Mouse (Mus musculus) liver, postnatal 0 days (tissue): ENCODE data around the gene Cfhr2. TPM values are rescaled to one million over a fixed set of nuclear protein-coding genes. Genes with fewer than 3 reads are reported as not detected.
"Not testable (repeated sequence)": the region's sequence is repeated elsewhere in the genome, so short reads cannot be mapped to it uniquely, and the experiment has no call there.

Experiments used
- ATAC-seq: fragments of 200-750 bp; cut with Nextera tagmentation; 2 replicates; pipeline ENCODE4 v1.8.0; 2017; ENCODE audit warnings: mild to moderate bottlenecking, moderate library complexity
- DNase-seq: peaks from one replicate; pipeline ENCODE4 v3.0.0-alpha.2; 2016
- H3K27ac ChIP-seq: fragments of 300-500 bp; sonication (generic); 2 replicates; pipeline ENCODE4 v1.5.1; 2014; ENCODE audit warnings: antibody characterized with exemption, moderate library complexity, mild to moderate bottlenecking, low read depth
- H3K27me3 ChIP-seq: fragments of 300-500 bp; sonication (generic); 2 replicates; pipeline ENCODE4 v1.6.1; 2014; ENCODE audit warnings: low read length, control low read depth, mixed read lengths; ENCODE audit not compliant: insufficient read depth
- H3K36me3 ChIP-seq: fragments of 300-500 bp; sonication (generic); replicated peaks from 2 replicates; pipeline ENCODE4 v1.6.1; 2014; ENCODE audit warnings: mild to moderate bottlenecking, control low read depth, low read length, moderate library complexity, mixed read lengths; ENCODE audit not compliant: insufficient read depth
- H3K4me1 ChIP-seq: fragments of 300-500 bp; sonication (generic); 2 replicates; pipeline ENCODE4 v1.6.1; 2014; ENCODE audit warnings: antibody characterized with exemption, mild to moderate bottlenecking, control low read depth; ENCODE audit not compliant: insufficient read depth
- H3K4me2 ChIP-seq: fragments of 300-500 bp; sonication (generic); 2 replicates; pipeline ENCODE4 v1.6.1; 2014; ENCODE audit warnings: low read depth, mild to moderate bottlenecking, low read length, moderate library complexity, mixed read lengths
- H3K4me3 ChIP-seq: fragments of 300-500 bp; sonication (generic); 2 replicates; pipeline ENCODE4 v1.5.1; 2014; ENCODE audit warnings: low read depth, low read length
- H3K9ac ChIP-seq: fragments of 300-500 bp; sonication (generic); replicated peaks from 2 replicates; pipeline ENCODE4 v1.6.1; 2014; ENCODE audit warnings: mild to moderate bottlenecking, moderate library complexity
- H3K9me3 ChIP-seq: fragments of 300-500 bp; sonication (generic); 2 replicates; pipeline ENCODE4 v1.6.1; 2016; ENCODE audit warnings: mild to moderate bottlenecking, control low read depth, low read length, mixed read lengths
- CTCF ChIP-seq: sonication (generic); IDR thresholded peaks from 2 replicates; pipeline ENCODE4 v1.5.1; 2016; ENCODE audit warnings: antibody characterized with exemption, low read depth
- EP300 ChIP-seq: IDR thresholded peaks from 2 replicates; pipeline ENCODE4 v1.6.1; 2016; ENCODE audit warnings: antibody characterized with exemption, low read depth, mild to moderate bottlenecking
- WGBS: fragments of 180-500 bp; shearing (Covaris S2); extraction: QIAGEN DNeasy Blood & Tissue Kit; methylation state at CpG from one replicate; pipeline ENCODE4 v1.1.7; 2014; ENCODE audit not compliant: insufficient replicate concordance; 5-methylcytosine and 5-hydroxymethylcytosine counted together
- polyA plus RNA-seq: library from polyadenylated mRNA; unstranded; fragments of >200 nt; fragmentation: Nextera tagmentation; extraction: Ambion mirVana; gene quantifications from 2 replicates; pipeline ENCODE4 v1.2.1, GENCODE M21; 2015

Cfhr2 gene
- 258 and 291 TPM in 2 replicates for polyA plus RNA-seq

GRCm38 (mm10) chr1:139858548-139858947, at the start of gene Cfhr2:
Gene Cfhr2 (minus strand): TSS chr1:139858702.
- Histone ChIP-seq H3K27ac (peak within 1 kb of the TSS; percentile 67), H3K4me3 (peak within 1 kb of the TSS; percentile 38), H3K9me3 (no peaks in the 10 kb centered on the region), H3K4me1 (no peaks in the 10 kb centered on the region), H3K27me3 (no peaks in the 10 kb centered on the region), H3K36me3 (no peaks in the 10 kb centered on the region), H3K9ac (no peak within 1 kb of the TSS), H3K4me2 (peak within 1 kb of the TSS; percentile 22; the same call in 1 of the 2 replicates)
- ATAC-seq (peak; percentile 84), DNase-seq (no peak)
- TF ChIP-seq CTCF = no peak
- TF ChIP-seq EP300 = peak; percentile 43; the same call in 1 of the 2 replicates
- 46% methylated on average over 1 of the region's 1 CpGs for WGBS

- DNase-seq (no peak), ATAC-seq (no peak)
- Histone ChIP-seq H3K9ac (no peak overlapping the region), H3K4me3 (no peak overlapping the region), H3K9me3 (no peaks in the 10 kb centered on the region), H3K4me2 (no peak overlapping the region), H3K27me3 (no peaks in the 10 kb centered on the region), H3K36me3 (no peaks in the 10 kb centered on the region), H3K27ac (no peak overlapping the region), H3K4me1 (no peaks in the 10 kb centered on the region)
- no peak for TF ChIP-seq CTCF
- no peak for TF ChIP-seq EP300
Measured at GRCm38 (mm10) chr1:139863751-139864150, 5.2 kb upstream of the Cfhr2 start.

- H3K4me3 ChIP-seq = no peak overlapping the region
- H3K4me2 ChIP-seq = no peak overlapping the region
- H3K27ac ChIP-seq = no peak overlapping the region
- H3K27me3 ChIP-seq = no peaks in the 10 kb centered on the region
- TF ChIP-seq EP300 (no peak), CTCF (no peak)
- no peaks in the 10 kb centered on the region for H3K4me1 ChIP-seq
- no peak overlapping the region for H3K9ac ChIP-seq
- H3K9me3 ChIP-seq = no peaks in the 10 kb centered on the region
- ATAC-seq = peak; percentile 75
- no peak for DNase-seq
- no peaks in the 10 kb centered on the region for H3K36me3 ChIP-seq
Measured at GRCm38 (mm10) chr1:139860176-139860575, 1.7 kb upstream of the Cfhr2 start.

GRCm38 (mm10) chr1:139839699-139840098, 18.8 kb downstream of the Cfhr2 start:
- Histone ChIP-seq H3K36me3 (no peaks in the 10 kb centered on the region; the same call in 1 of the 2 replicates), H3K27me3 (no peaks in the 10 kb centered on the region), H3K27ac (no peak overlapping the region), H3K9me3 (0 out of 2 replicates have a peak, but pooled peaks cover 3% of the 10 kb centered on the region), H3K4me1 (no peaks in the 10 kb centered on the region), H3K9ac (no peak overlapping the region), H3K4me3 (no peak overlapping the region), H3K4me2 (no peak overlapping the region)
- WGBS = 62% methylated on average over 7 of the region's 7 CpGs
- no peak for TF ChIP-seq EP300
- no peak for TF ChIP-seq CTCF
- ATAC-seq (no peak), DNase-seq (no peak)

- H3K9ac ChIP-seq = no peak overlapping the region
- H3K27ac ChIP-seq = no peak overlapping the region
- 0 out of 2 replicates have a peak, but pooled peaks cover 3% of the 10 kb centered on the region for H3K9me3 ChIP-seq
- H3K27me3 ChIP-seq = no peaks in the 10 kb centered on the region
- TF ChIP-seq EP300 (no peak), CTCF (no peak)
- ATAC-seq (no peak), DNase-seq (no peak)
- no peaks in the 10 kb centered on the region; the same call in 1 of the 2 replicates for H3K36me3 ChIP-seq
- H3K4me3 ChIP-seq = no peak overlapping the region
- WGBS = 85% methylated on average over 2 of the region's 2 CpGs
- no peak overlapping the region for H3K4me2 ChIP-seq
- H3K4me1 ChIP-seq = no peaks in the 10 kb centered on the region
Measured at GRCm38 (mm10) chr1:139839290-139839689, 19.2 kb downstream of the Cfhr2 start.

GRCm38 (mm10) chr1:139808594-139808993, 49.9 kb downstream of the Cfhr2 start:
- no peaks in the 10 kb centered on the region for H3K36me3 ChIP-seq
- no peaks in the 10 kb centered on the region for H3K9me3 ChIP-seq
- H3K4me2 ChIP-seq = no peak overlapping the region
- no peaks in the 10 kb centered on the region for H3K4me1 ChIP-seq
- no peak for DNase-seq
- no peaks in the 10 kb centered on the region for H3K27me3 ChIP-seq
- H3K9ac ChIP-seq = no peak overlapping the region
- H3K4me3 ChIP-seq = no peak overlapping the region
- ATAC-seq = peak; percentile 54
- TF ChIP-seq CTCF (no peak), EP300 (no peak)
- no peak overlapping the region for H3K27ac ChIP-seq

- DNase-seq (no peak), ATAC-seq (0 out of 2 replicates have a peak, but pooled peaks have one; percentile 33)
- Histone ChIP-seq H3K4me1 (no peaks in the 10 kb centered on the region), H3K9me3 (no peaks in the 10 kb centered on the region), H3K27ac (no peak within 1 kb of the TSS), H3K4me2 (no peak within 1 kb of the TSS), H3K36me3 (no peaks in the 10 kb centered on the region), H3K9ac (no peak within 1 kb of the TSS), H3K4me3 (no peak within 1 kb of the TSS), H3K27me3 (no peaks in the 10 kb centered on the region)
- 87% methylated on average over 1 of the region's 1 CpGs for WGBS
- TF ChIP-seq EP300 = no peak
Measured at GRCm38 (mm10) chr1:139781143-139781542, 77.4 kb downstream of the Cfhr2 start, which contains the start of gene Gm4788. Gene Gm4788 (minus strand): TSS chr1:139781243.

GRCm38 (mm10) chr1:139769913-139770312, 88.6 kb downstream of the Cfhr2 start:
- not testable (repeated sequence) for H3K4me2 ChIP-seq, H3K4me1 ChIP-seq, H3K4me3 ChIP-seq, ATAC-seq, H3K36me3 ChIP-seq, H3K27ac ChIP-seq, DNase-seq, H3K9me3 ChIP-seq, H3K9ac ChIP-seq, H3K27me3 ChIP-seq
- WGBS = 67% methylated on average over 3 of the region's 3 CpGs
